Mouse (Mus musculus) kidney, adult 2 months (tissue): ENCODE data around the gene Usp2.

Experiments
- CTCF ChIP-seq: fragments of 200-500 bp; conservative IDR thresholded peaks from 2 replicates; pipeline ENCODE4 v1.5.1; 2011; ENCODE audit warnings: low read depth, mild to moderate bottlenecking, control low read depth, low read length, moderate library complexity, mixed read lengths; ENCODE audit not compliant: insufficient read depth, insufficient read length
- POLR2A ChIP-seq: fragments of 200-500 bp; IDR thresholded peaks from one replicate; pipeline ENCODE4 v1.6.1; 2011; ENCODE audit warnings: low read depth, low read length, control low read depth

GRCm38 (mm10) chr9:44119011-44119410 is 52.2 kb downstream of the Usp2 start:
- TF ChIP-seq CTCF (peak; percentile 71), POLR2A (no peak)
